Mouse (Mus musculus): Measurements from ENCODE around the gene Vmn1r79. TPM values are rescaled to one million over a fixed set of nuclear protein-coding genes. Genes with fewer than 3 reads are reported as not detected.
"Not testable (repeated sequence)": the region's sequence is repeated elsewhere in the genome, so short reads cannot be mapped to it uniquely, and the experiment has no call there.

Vmn1r79 gene
- not detected for total RNA-seq (2021)
- polyA plus RNA-seq (2012; rRNA removed), result not detected in 2 replicates
- long read RNA-seq, result 0 reads

- not testable (repeated sequence) for DNase-seq
Observed at GRCm38 (mm10) chr7:12170979-12171378, at the start of gene Vmn1r79. Gene Vmn1r79, plus strand, starts transcription at chr7:12171279.

GRCm38 (mm10) chr7:12149957-12150356, 21.1 kb upstream of the Vmn1r79 start, which contains the start of gene Vmn1r78:
Gene Vmn1r78, plus strand, starts transcription at chr7:12150257.
- peak; percentile 3 for DNase-seq

- not testable (repeated sequence) for DNase-seq
Observed at GRCm38 (mm10) chr7:12156463-12156862, 14.6 kb upstream of the Vmn1r79 start.

- peak; percentile 60 for DNase-seq
Observed at GRCm38 (mm10) chr7:12172926-12173325, 1.8 kb downstream of the Vmn1r79 start.

GRCm38 (mm10) chr7:12188986-12189385, 17.9 kb downstream of the Vmn1r79 start, which contains the start of gene Vmn1r80:
Gene Vmn1r80, plus strand, starts transcription at chr7:12189286.
- no peak for DNase-seq

GRCm38 (mm10) chr7:12204141-12204540, 33.1 kb downstream of the Vmn1r79 start:
- DNase-seq, result no peak

Other genes with a start within 250 kb of the Vmn1r79 start
- not detected for gene Vmn1r76, start 233.1 kb upstream of the Vmn1r79 start, total RNA-seq (2021)
- not detected in 2 replicates for gene Vmn1r76, start 233.1 kb upstream of the Vmn1r79 start, polyA plus RNA-seq (2012; rRNA removed)
- not detected for gene Vmn1r77, start 134.5 kb upstream of the Vmn1r79 start, total RNA-seq (2021)
- gene Vmn1r77, start 134.5 kb upstream of the Vmn1r79 start, polyA plus RNA-seq (2012; rRNA removed), result not detected in 2 replicates
- not detected for gene Vmn1r78, start 21.0 kb upstream of the Vmn1r79 start, total RNA-seq (2021)
- not detected in 2 replicates for gene Vmn1r78, start 21.0 kb upstream of the Vmn1r79 start, polyA plus RNA-seq (2012; rRNA removed)
- not detected for gene Vmn1r80, start 18.0 kb downstream of the Vmn1r79 start, total RNA-seq (2021)
- gene Vmn1r80, start 18.0 kb downstream of the Vmn1r79 start, polyA plus RNA-seq (2012; rRNA removed), result not detected in 2 replicates
- not detected for gene Vmn1r81, start 97.0 kb downstream of the Vmn1r79 start, total RNA-seq (2021)
- gene Vmn1r81, start 97.0 kb downstream of the Vmn1r79 start, polyA plus RNA-seq (2012; rRNA removed), result not detected in 2 replicates
- gene Vmn1r82, start 129.2 kb downstream of the Vmn1r79 start, total RNA-seq (2021), result not detected
- gene Vmn1r82, start 129.2 kb downstream of the Vmn1r79 start, polyA plus RNA-seq (2012; rRNA removed), result not detected in 2 replicates
- not detected for gene Vmn1r83, start 158.2 kb downstream of the Vmn1r79 start, total RNA-seq (2021)
- gene Vmn1r83, start 158.2 kb downstream of the Vmn1r79 start, polyA plus RNA-seq (2012; rRNA removed), result not detected in 2 replicates
- gene Vmn1r84, start 198.0 kb downstream of the Vmn1r79 start, total RNA-seq (2021), result not detected
- gene Vmn1r84, start 198.0 kb downstream of the Vmn1r79 start, polyA plus RNA-seq (2012; rRNA removed), result not detected in 2 replicates